Mouse (Mus musculus) kidney, postnatal 0 days (tissue): Measurements from ENCODE around the gene Dedd. TPM values are rescaled to one million over a fixed set of nuclear protein-coding genes. Genes with fewer than 3 reads are reported as not detected.

Source experiments
- ATAC-seq: fragments of 200-750 bp; cut with Nextera tagmentation; replicated peaks from 2 replicates; pipeline ENCODE4 v1.8.0; 2017; ENCODE audit warnings: low read depth, moderate number of reproducible peaks, moderate TSS enrichment, moderate library complexity; ENCODE audit not compliant: low FRiP score
- DNase-seq: peaks from one replicate; pipeline ENCODE4 v3.0.0-alpha.2; 2016; ENCODE audit warnings: low spot score
- H3K27ac ChIP-seq: fragments of 300-500 bp; sonication (generic); 2 replicates; pipeline ENCODE4 v1.5.1; 2014; ENCODE audit warnings: mild to moderate bottlenecking
- H3K27me3 ChIP-seq: fragments of 300-500 bp; sonication (generic); 2 replicates; pipeline ENCODE4 v1.6.1; 2014; ENCODE audit warnings: low read length, mixed read lengths; ENCODE audit not compliant: insufficient read depth
- H3K36me3 ChIP-seq: fragments of 300-500 bp; sonication (generic); 2 replicates; pipeline ENCODE4 v1.6.1; 2014; ENCODE audit warnings: low read length, mixed read lengths; ENCODE audit not compliant: insufficient read depth
- H3K4me1 ChIP-seq: fragments of 300-500 bp; sonication (generic); replicated peaks from 2 replicates; pipeline ENCODE4 v1.6.1; 2014; ENCODE audit warnings: antibody characterized with exemption, low read length, mixed read lengths; ENCODE audit not compliant: insufficient read depth
- H3K4me2 ChIP-seq: fragments of 300-500 bp; sonication (generic); 2 replicates; pipeline ENCODE4 v1.6.1; 2014; ENCODE audit warnings: mild to moderate bottlenecking, low read length, moderate library complexity, mixed read lengths
- H3K4me3 ChIP-seq: fragments of 300-500 bp; sonication (generic); replicated peaks from 2 replicates; pipeline ENCODE4 v1.5.1; 2014; ENCODE audit warnings: low read depth, low read length
- H3K9ac ChIP-seq: fragments of 300-500 bp; sonication (generic); 2 replicates; pipeline ENCODE4 v1.6.1; 2014; ENCODE audit warnings: low read depth, low read length
- H3K9me3 ChIP-seq: fragments of 300-500 bp; sonication (generic); replicated peaks from 2 replicates; pipeline ENCODE4 v1.6.1; 2016; ENCODE audit warnings: low read length, inconsistent platforms, mixed read lengths
- CTCF ChIP-seq: IDR thresholded peaks from 2 replicates; pipeline ENCODE4 v1.5.1; 2016; ENCODE audit warnings: antibody characterized with exemption, low read depth, mild to moderate bottlenecking, moderate library complexity
- WGBS: fragments of 180-500 bp; shearing (Covaris S2); extraction: QIAGEN DNeasy Blood & Tissue Kit; methylation state at CpG from one replicate; pipeline ENCODE4 v1.1.7; 2014; 5-methylcytosine and 5-hydroxymethylcytosine counted together
- polyA plus RNA-seq: library from polyadenylated mRNA; unstranded; fragments of >200 nt; fragmentation: Nextera tagmentation; extraction: Ambion mirVana; gene quantifications from 2 replicates; pipeline ENCODE4 v1.2.1, GENCODE M21; 2015

The Dedd gene
- polyA plus RNA-seq = 43.9 and 46.0 TPM in 2 replicates

- H3K4me2 ChIP-seq = peak within 1 kb of the TSS; percentile 70
- TF ChIP-seq CTCF = peak; percentile 19; the same call in 1 of the 2 replicates
- DNase-seq = peak; percentile 98
- no peaks in the 10 kb centered on the region for H3K36me3 ChIP-seq
- WGBS = under 1% methylated on average over 44 of the region's 48 CpGs
- H3K4me1 ChIP-seq = peaks cover 8% of the 10 kb centered on the region; the same call in 1 of the 2 replicates
- peak within 1 kb of the TSS; percentile 87 for H3K4me3 ChIP-seq
- H3K9ac ChIP-seq = peak within 1 kb of the TSS; percentile 97
- ATAC-seq = peak; percentile 94
- peak within 1 kb of the TSS; percentile 100 for H3K27ac ChIP-seq
- H3K9me3 ChIP-seq = no peaks in the 10 kb centered on the region
- no peaks in the 10 kb centered on the region for H3K27me3 ChIP-seq
Observed at GRCm38 (mm10) chr1:171328839-171329432, at the start of gene Dedd. Gene Dedd (plus strand): TSS chr1:171329145.

GRCm38 (mm10) chr1:171279721-171280120 lies 49.2 kb upstream of the Dedd start:
- Histone ChIP-seq H3K36me3 (peaks cover 38% of the 10 kb centered on the region), H3K9me3 (no peaks in the 10 kb centered on the region), H3K9ac (peak overlapping the region; percentile 67), H3K4me2 (peak overlapping the region; percentile 74), H3K27ac (peak overlapping the region; percentile 50; the same call in 1 of the 2 replicates), H3K4me1 (peaks cover 6% of the 10 kb centered on the region; the same call in 1 of the 2 replicates), H3K4me3 (peak overlapping the region; percentile 55), H3K27me3 (no peaks in the 10 kb centered on the region)
- DNase-seq (no peak), ATAC-seq (no peak)
- no peak for TF ChIP-seq CTCF
- 67% methylated on average over 5 of the region's 5 CpGs for WGBS

- WGBS = under 1% methylated on average over 25 of the region's 25 CpGs
- H3K4me2 ChIP-seq = peak overlapping the region; percentile 74
- TF ChIP-seq CTCF = no peak
- DNase-seq (no peak), ATAC-seq (peak; percentile 8)
- H3K9me3 ChIP-seq = no peaks in the 10 kb centered on the region
- H3K27me3 ChIP-seq = no peaks in the 10 kb centered on the region
- peak overlapping the region; percentile 67 for H3K9ac ChIP-seq
- H3K36me3 ChIP-seq = peaks cover 34% of the 10 kb centered on the region
- H3K4me3 ChIP-seq = peak overlapping the region; percentile 55
- peaks cover 6% of the 10 kb centered on the region; the same call in 1 of the 2 replicates for H3K4me1 ChIP-seq
- H3K27ac ChIP-seq = peak overlapping the region; percentile 50
Observed at GRCm38 (mm10) chr1:171280250-171280915, 48.6 kb upstream of the Dedd start.

GRCm38 (mm10) chr1:171280916-171281527 lies 47.9 kb upstream of the Dedd start, which contains the start of gene Ppox:
Gene Ppox (minus strand): TSS chr1:171281186.
- peak within 1 kb of the TSS; percentile 55 for H3K4me3 ChIP-seq
- DNase-seq (peak; percentile 99), ATAC-seq (peak; percentile 98)
- WGBS = under 1% methylated on average over 26 of the region's 26 CpGs
- no peaks in the 10 kb centered on the region for H3K27me3 ChIP-seq
- TF ChIP-seq CTCF = no peak
- peak within 1 kb of the TSS; percentile 93 for H3K27ac ChIP-seq
- H3K9ac ChIP-seq = peak within 1 kb of the TSS; percentile 68
- peak within 1 kb of the TSS; percentile 74 for H3K4me2 ChIP-seq
- peaks cover 29% of the 10 kb centered on the region for H3K36me3 ChIP-seq
- peaks cover 6% of the 10 kb centered on the region; the same call in 1 of the 2 replicates for H3K4me1 ChIP-seq
- H3K9me3 ChIP-seq = no peaks in the 10 kb centered on the region

- Histone ChIP-seq H3K4me1 (peaks cover 7% of the 10 kb centered on the region; the same call in 1 of the 2 replicates), H3K27me3 (no peaks in the 10 kb centered on the region), H3K4me3 (peak overlapping the region; percentile 55), H3K4me2 (peak overlapping the region; percentile 65), H3K9ac (peak overlapping the region; percentile 68), H3K36me3 (peaks cover 24% of the 10 kb centered on the region; the same call in 1 of the 2 replicates), H3K9me3 (no peaks in the 10 kb centered on the region), H3K27ac (peak overlapping the region; percentile 93)
- under 1% methylated on average over 10 of the region's 10 CpGs for WGBS
- TF ChIP-seq CTCF = peak; percentile 79
- DNase-seq (peak; percentile 90), ATAC-seq (peak; percentile 51)
Observed at GRCm38 (mm10) chr1:171281528-171281923, 47.4 kb upstream of the Dedd start.
